Mouse (Mus musculus): ENCODE results near the gene Tlcd1. TPM values are rescaled to one million over a fixed set of nuclear protein-coding genes. Genes with fewer than 3 reads are reported as not detected.

The Tlcd1 gene
- total and polyA plus RNA-seq, 2 experiments from 2014 or later, result 15.1 to 24.1 TPM

DNA sequence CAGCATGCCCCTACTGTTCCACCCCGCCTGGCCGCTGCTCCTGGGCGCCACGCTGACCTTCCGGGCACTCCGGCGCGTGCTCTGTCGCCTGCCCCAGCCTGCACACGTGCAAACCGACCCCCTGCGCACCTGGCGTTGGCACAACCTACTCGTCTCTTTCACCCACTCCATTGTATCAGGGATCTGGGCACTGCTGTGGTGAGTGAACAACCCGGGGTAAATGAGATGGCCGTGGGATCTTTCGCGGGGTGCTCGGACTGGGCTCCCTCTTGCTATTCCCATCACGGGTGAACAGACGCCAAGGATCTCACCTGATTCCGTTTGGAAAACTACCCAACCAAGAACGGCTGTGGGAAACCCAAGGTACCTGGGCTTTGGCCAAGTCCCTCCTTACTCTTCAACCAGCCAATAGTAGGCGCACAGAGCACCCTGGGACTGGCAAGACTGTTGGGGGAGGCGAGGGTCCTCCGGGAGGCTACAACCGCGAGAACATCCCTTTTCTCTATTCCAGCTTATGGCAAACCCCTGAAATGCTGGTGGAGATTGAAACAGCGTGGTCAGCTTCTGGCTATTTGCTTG, 2.4 kb downstream of the Tlcd1 start:
- H3K36me3 ChIP-seq (replicated peaks; ENCODE audit: control insufficient read depth, insufficient read depth, low read length), result peaks cover 29% of the 10 kb centered on the region
- DNase-seq (ENCODE audit: low spot score) (peak; percentile 45), ATAC-seq (ENCODE audit: insufficient read depth, low read depth) (no peak)
- H3K4me3 ChIP-seq (ENCODE audit: low read depth, low read length), result peak overlapping the region; percentile 63
- peak overlapping the region; percentile 43 for H3K9ac ChIP-seq (replicated peaks; ENCODE audit: low read depth, low read length)
- no peaks in the 10 kb centered on the region for H3K9me3 ChIP-seq (replicated peaks; ENCODE audit: control insufficient read depth, low read length)
- no peak for TF ChIP-seq EP300 (IDR thresholded peaks at IDR 0.05; ENCODE audit: low read depth)
- no peak for TF ChIP-seq CTCF (IDR thresholded peaks at IDR 0.05; ENCODE audit: low read depth)
- no peaks in the 10 kb centered on the region for H3K27me3 ChIP-seq (ENCODE audit: control insufficient read depth, insufficient read depth, low read length)
- WGBS, result 3% methylated on average over 29 of the region's 29 CpGs
- H3K27ac ChIP-seq (ENCODE audit: low read depth), result peak overlapping the region; percentile 90
- H3K4me2 ChIP-seq (ENCODE audit: low read depth, low read length), result peak overlapping the region; percentile 96
- H3K4me1 ChIP-seq (ENCODE audit: control insufficient read depth, insufficient read depth), result peaks cover 16% of the 10 kb centered on the region

DNA sequence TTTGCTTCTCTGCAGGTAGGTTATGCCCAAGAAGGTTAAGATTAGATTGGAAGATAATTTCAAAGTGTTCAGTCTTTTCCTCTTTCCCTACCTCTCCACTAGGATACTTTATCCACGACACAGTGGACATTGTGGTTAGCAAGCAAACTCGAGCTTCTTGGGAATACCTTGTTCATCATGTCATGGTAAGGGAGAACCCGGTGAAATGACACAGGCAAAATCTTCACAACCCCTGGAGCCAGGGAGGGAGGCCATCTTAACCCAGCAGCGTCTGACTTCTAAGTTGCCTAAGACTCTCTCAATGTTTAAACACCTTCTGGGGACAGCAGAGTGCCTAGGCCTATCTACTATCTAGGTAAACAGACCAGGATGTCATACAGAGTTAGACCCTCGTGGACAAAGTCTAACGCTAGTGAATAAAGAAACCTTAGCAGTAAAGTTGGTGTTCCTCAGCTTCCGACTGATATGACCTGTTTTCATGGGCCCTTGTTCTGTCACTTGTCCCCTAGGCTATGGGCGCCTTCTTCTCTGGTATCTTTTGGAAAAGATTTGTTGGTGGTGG, 3.0 kb downstream of the Tlcd1 start:
- DNase-seq (ENCODE audit: low spot score), result no peak
- 32% methylated on average over 8 of the region's 8 CpGs for WGBS
- peaks cover 29% of the 10 kb centered on the region for H3K36me3 ChIP-seq (replicated peaks; ENCODE audit: control insufficient read depth, insufficient read depth, low read length)
- H3K4me2 ChIP-seq (ENCODE audit: low read depth, low read length), result peak overlapping the region; percentile 96
- H3K4me3 ChIP-seq (ENCODE audit: low read depth, low read length), result peak overlapping the region; percentile 63
- no peak overlapping the region for H3K9ac ChIP-seq (replicated peaks; ENCODE audit: low read depth, low read length)
- peaks cover 17% of the 10 kb centered on the region for H3K4me1 ChIP-seq (ENCODE audit: control insufficient read depth, insufficient read depth)
- no peaks in the 10 kb centered on the region for H3K9me3 ChIP-seq (replicated peaks; ENCODE audit: control insufficient read depth, low read length)
- TF ChIP-seq EP300 (IDR thresholded peaks at IDR 0.05; ENCODE audit: low read depth) (no peak), CTCF (IDR thresholded peaks at IDR 0.05; ENCODE audit: low read depth) (no peak)
- no peaks in the 10 kb centered on the region for H3K27me3 ChIP-seq (ENCODE audit: control insufficient read depth, insufficient read depth, low read length)
- H3K27ac ChIP-seq (ENCODE audit: low read depth), result no peak overlapping the region
- ATAC-seq (ENCODE audit: insufficient read depth, low read depth), result no peak

DNA sequence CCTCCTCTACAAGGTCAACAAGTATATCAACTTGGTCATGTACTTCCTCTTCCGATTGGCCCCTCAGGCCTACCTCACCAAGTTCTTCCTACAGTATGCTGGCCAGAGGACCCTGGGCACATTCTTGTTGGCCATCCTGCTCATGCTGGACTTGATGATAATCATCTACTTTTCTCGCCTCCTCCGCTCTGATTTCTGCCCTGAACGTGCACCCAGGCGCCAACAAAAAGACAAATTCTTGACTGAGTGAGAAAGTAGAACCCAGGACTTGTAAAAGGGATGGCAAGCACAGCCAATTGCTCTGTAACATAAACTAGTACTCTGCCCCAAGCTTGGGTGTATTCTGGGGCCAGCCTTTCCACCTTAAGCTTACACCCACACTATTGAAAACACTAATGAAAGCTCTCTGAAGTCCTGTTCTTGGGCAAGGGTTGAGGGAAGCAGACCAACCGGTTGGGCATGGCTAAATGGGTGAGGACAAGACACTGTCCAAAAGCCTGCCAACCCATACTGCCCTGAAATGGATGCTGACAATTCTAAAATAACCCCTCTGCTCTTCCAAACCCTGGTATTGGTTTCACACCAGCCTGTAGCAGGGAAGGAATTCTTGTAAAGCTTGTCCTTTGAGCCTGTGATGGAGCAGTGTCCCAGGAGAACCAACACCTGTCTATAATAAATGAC, 3.7 kb downstream of the Tlcd1 start:
- Histone ChIP-seq H3K4me2 (ENCODE audit: low read depth, low read length) (no peak overlapping the region), H3K9ac (replicated peaks; ENCODE audit: low read depth, low read length) (no peak overlapping the region)

DNA sequence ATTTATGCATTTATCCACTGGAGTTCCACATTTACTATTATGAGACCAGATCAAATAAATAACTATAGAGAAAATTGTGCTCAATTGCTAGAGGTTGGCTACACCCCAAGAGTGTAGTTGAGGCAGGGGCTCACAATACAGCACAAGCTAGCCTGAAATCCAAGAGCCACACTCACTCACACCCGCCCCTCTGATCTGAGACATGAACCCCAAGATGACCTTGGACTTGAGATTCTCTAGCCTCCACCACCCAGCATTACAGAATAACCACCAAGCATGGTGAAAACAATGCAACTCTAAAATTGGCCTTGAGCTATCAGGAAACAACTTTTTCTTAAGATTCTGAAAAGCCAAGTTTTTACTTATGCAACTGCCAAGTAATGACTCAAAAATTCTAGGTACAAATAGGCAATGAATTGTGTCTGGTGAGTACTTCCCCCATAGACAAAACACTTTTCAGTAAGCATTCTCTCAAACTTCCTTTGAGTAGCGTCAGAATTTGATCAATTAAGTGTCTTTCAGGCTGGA, 5.4 kb downstream of the Tlcd1 start:
- Histone ChIP-seq H3K9ac (replicated peaks; ENCODE audit: low read depth, low read length) (no peak overlapping the region), H3K36me3 (replicated peaks; ENCODE audit: control insufficient read depth, insufficient read depth, low read length) (peaks cover 29% of the 10 kb centered on the region), H3K4me1 (ENCODE audit: control insufficient read depth, insufficient read depth) (peaks cover 17% of the 10 kb centered on the region), H3K27me3 (ENCODE audit: control insufficient read depth, insufficient read depth, low read length) (no peaks in the 10 kb centered on the region), H3K4me3 (ENCODE audit: low read depth, low read length) (peak overlapping the region; percentile 94), H3K4me2 (ENCODE audit: low read depth, low read length) (peak overlapping the region; percentile 83), H3K9me3 (replicated peaks; ENCODE audit: control insufficient read depth, low read length) (no peaks in the 10 kb centered on the region), H3K27ac (ENCODE audit: low read depth) (no peak overlapping the region)
- DNase-seq (ENCODE audit: low spot score), result no peak
- 40% methylated on average over 2 of the region's 2 CpGs for WGBS
- TF ChIP-seq EP300 (IDR thresholded peaks at IDR 0.05; ENCODE audit: low read depth) (no peak), CTCF (IDR thresholded peaks at IDR 0.05; ENCODE audit: low read depth) (no peak)
- ATAC-seq (ENCODE audit: insufficient read depth, low read depth), result no peak

More for the DNA sequence above, 3.7 kb downstream of the Tlcd1 start:
- no peak overlapping the region for H3K27ac ChIP-seq (ENCODE audit: low read depth)
- no peak for DNase-seq (ENCODE audit: low spot score)
- no peaks in the 10 kb centered on the region for H3K27me3 ChIP-seq (ENCODE audit: control insufficient read depth, insufficient read depth, low read length)
- no peak for ATAC-seq (ENCODE audit: insufficient read depth, low read depth)
- WGBS, result 68% methylated on average over 6 of the region's 6 CpGs
- no peak overlapping the region for H3K4me3 ChIP-seq (ENCODE audit: low read depth, low read length)
- H3K36me3 ChIP-seq (replicated peaks; ENCODE audit: control insufficient read depth, insufficient read depth, low read length), result peaks cover 29% of the 10 kb centered on the region
- no peaks in the 10 kb centered on the region for H3K9me3 ChIP-seq (replicated peaks; ENCODE audit: control insufficient read depth, low read length)
- TF ChIP-seq CTCF (IDR thresholded peaks at IDR 0.05; ENCODE audit: low read depth), result no peak
- TF ChIP-seq EP300 (IDR thresholded peaks at IDR 0.05; ENCODE audit: low read depth), result no peak
- peaks cover 17% of the 10 kb centered on the region for H3K4me1 ChIP-seq (ENCODE audit: control insufficient read depth, insufficient read depth)

DNA sequence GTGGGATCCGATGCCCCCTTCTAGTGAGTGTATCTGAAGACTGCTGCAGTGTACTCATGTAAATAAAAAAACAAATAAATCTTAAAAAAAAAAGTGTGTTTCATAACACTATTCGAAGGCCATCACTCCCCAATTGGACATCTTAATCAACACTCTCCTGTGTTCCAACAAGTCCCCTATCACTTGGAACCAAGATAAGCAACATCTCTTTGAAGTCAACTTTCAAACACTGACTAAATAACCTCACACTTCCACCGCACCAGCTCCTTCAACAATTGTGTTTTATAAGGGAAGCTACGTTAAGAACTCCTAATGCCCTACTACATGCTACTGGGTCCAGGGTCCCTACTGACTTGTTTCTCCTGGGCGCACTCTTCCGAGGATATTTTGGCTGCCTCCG, 5.9 kb downstream of the Tlcd1 start:
- TF ChIP-seq EP300 (IDR thresholded peaks at IDR 0.05; ENCODE audit: low read depth) (no peak), CTCF (IDR thresholded peaks at IDR 0.05; ENCODE audit: low read depth) (no peak)
- Histone ChIP-seq H3K27me3 (ENCODE audit: control insufficient read depth, insufficient read depth, low read length) (no peaks in the 10 kb centered on the region), H3K36me3 (replicated peaks; ENCODE audit: control insufficient read depth, insufficient read depth, low read length) (peaks cover 29% of the 10 kb centered on the region), H3K4me1 (ENCODE audit: control insufficient read depth, insufficient read depth) (peaks cover 13% of the 10 kb centered on the region), H3K27ac (ENCODE audit: low read depth) (peak overlapping the region; percentile 90; the same call in 1 of the 2 replicates), H3K9me3 (replicated peaks; ENCODE audit: control insufficient read depth, low read length) (no peaks in the 10 kb centered on the region), H3K9ac (replicated peaks; ENCODE audit: low read depth, low read length) (peak overlapping the region; percentile 84), H3K4me3 (ENCODE audit: low read depth, low read length) (peak overlapping the region; percentile 94), H3K4me2 (ENCODE audit: low read depth, low read length) (peak overlapping the region; percentile 83)
- DNase-seq (ENCODE audit: low spot score), result no peak
- no peak for ATAC-seq (ENCODE audit: insufficient read depth, low read depth)
- whole genome bisulfite sequencing, result 3% methylated on average over 7 of the region's 7 CpGs

Measured in heart, postnatal 0 days (tissue).